Mouse (Mus musculus) heart, postnatal 14 days (tissue): ENCODE measurements at regions not wholly inside any gene's neighbourhood (a gene's known extent, or its start where the extent isn't known, plus 50 kb on each side); places are given as distances from the start of the nearest gene placed in this dataset.

ENCODE experiments used
- DNase-seq, 2 experiments: peaks; one replicate each; pipeline ENCODE4 v3.0.0; 2021 to 2022
- intact Hi-C: fragments of 180-260 bp; cut with DNase I; formaldehyde crosslinking; loops from one replicate; pipeline ENCODE4 v1.15.1; 2025

- intact Hi-C loops, result no loop called here
- DNase-seq, result no peak
Observed at GRCm38 (mm10) chr5:7428291-7428690, 83.7 kb upstream of the Zfp804b start.

- intact Hi-C loops, result no loop called here
- DNase-seq, result no peak
Observed at GRCm38 (mm10) chr5:7436461-7436860, 91.9 kb upstream of the Zfp804b start.

GRCm38 (mm10) chr5:7448001-7448400 lies 103.4 kb upstream of the Zfp804b start:
- intact Hi-C loops, result no loop called here

GRCm38 (mm10) chr5:7454896-7455295 lies 110.3 kb upstream of the Zfp804b start:
- intact Hi-C loops, result no loop called here
- no peak for DNase-seq

More at GRCm38 (mm10) chr5:7448001-7448400, 103.4 kb upstream of the Zfp804b start:
- DNase-seq, result no peak

GRCm38 (mm10) chr5:7457102-7457501 lies 112.5 kb upstream of the Zfp804b start:
- intact Hi-C loops, result no loop called here
- DNase-seq, result no peak

GRCm38 (mm10) chr5:7489150-7489549 lies 144.6 kb upstream of the Zfp804b start:
- DNase-seq, result no peak
- intact Hi-C loops, result no loop called here

GRCm38 (mm10) chr5:7489602-7490001 lies 145.0 kb upstream of the Zfp804b start:
- DNase-seq, result no peak
- intact Hi-C loops, result no loop called here

GRCm38 (mm10) chr5:7517520-7518181 lies 173.1 kb upstream of the Zfp804b start:
- intact Hi-C loops, result no loop called here
- no peak for DNase-seq

GRCm38 (mm10) chr5:7532686-7533199 lies 188.2 kb upstream of the Zfp804b start:
- DNase-seq, result no peak
- intact Hi-C loops, result no loop called here

- DNase-seq, result no peak
- intact Hi-C loops, result no loop called here
Observed at GRCm38 (mm10) chr5:7539812-7540645, 195.5 kb upstream of the Zfp804b start.

GRCm38 (mm10) chr5:7540646-7541038 lies 196.1 kb upstream of the Zfp804b start:
- no peak for DNase-seq
- intact Hi-C loops, result no loop called here

GRCm38 (mm10) chr5:7543857-7544256 lies 199.3 kb upstream of the Zfp804b start:
- DNase-seq, result no peak
- intact Hi-C loops, result no loop called here

- DNase-seq, result no peak
- intact Hi-C loops, result no loop called here
Observed at GRCm38 (mm10) chr5:7580413-7580812, 235.9 kb upstream of the Zfp804b start.

- DNase-seq, result no peak
- intact Hi-C loops, result no loop called here
Observed at GRCm38 (mm10) chr5:7586547-7586946, 242.0 kb upstream of the Zfp804b start.

GRCm38 (mm10) chr5:7600418-7600817 lies 255.9 kb upstream of the Zfp804b start:
- intact Hi-C loops, result no loop called here
- DNase-seq, result no peak

GRCm38 (mm10) chr5:7607517-7607916 lies 263.0 kb upstream of the Zfp804b start:
- intact Hi-C loops, result no loop called here
- no peak for DNase-seq

- intact Hi-C loops, result no loop called here
- no peak for DNase-seq
Observed at GRCm38 (mm10) chr5:7607924-7608323, 263.4 kb upstream of the Zfp804b start.

- intact Hi-C loops, result no loop called here
- no peak for DNase-seq
Observed at GRCm38 (mm10) chr5:7655280-7655679, 305.0 kb upstream of the Steap4 start.

GRCm38 (mm10) chr5:7701776-7702175 lies 258.5 kb upstream of the Steap4 start:
- intact Hi-C loops, result no loop called here
- no peak for DNase-seq

GRCm38 (mm10) chr5:7719557-7719956 lies 240.7 kb upstream of the Steap4 start:
- intact Hi-C loops, result no loop called here
- no peak for DNase-seq

- DNase-seq, result no peak
- intact Hi-C loops, result no loop called here
Observed at GRCm38 (mm10) chr5:7720061-7720460, 240.2 kb upstream of the Steap4 start.

- no peak for DNase-seq
- intact Hi-C loops, result no loop called here
Observed at GRCm38 (mm10) chr5:7720688-7721087, 239.6 kb upstream of the Steap4 start.
